Mouse (Mus musculus) spleen, adult 2 months (tissue): ENCODE data around the gene Cmc2. TPM values are rescaled to one million over a fixed set of nuclear protein-coding genes. Genes with fewer than 3 reads are reported as not detected.

Experiments used
- DNase-seq, 2 experiments: peaks; one replicate each; pipeline versions ENCODE4 v3.0.0 to v3.0.0-alpha.2; 2012 to 2021; ENCODE audit warnings: low spot score in 2 of 2, low read depth in 1 of 2
- H3K27ac ChIP-seq: fragments of 200-500 bp; 2 replicates; pipeline ENCODE4 v1.5.1; 2012; ENCODE audit warnings: low read length, inconsistent platforms; ENCODE audit not compliant: insufficient read depth
- H3K27me3 ChIP-seq: fragments of 200-500 bp; 2 replicates; pipeline ENCODE4 v1.6.1; 2012; ENCODE audit warnings: mild to moderate bottlenecking, moderate library complexity, low read length, inconsistent platforms; ENCODE audit not compliant: control insufficient read depth, insufficient read depth
- H3K36me3 ChIP-seq: fragments of 200-500 bp; 2 replicates; pipeline ENCODE4 v1.6.1; 2012; ENCODE audit warnings: mild to moderate bottlenecking, low read length, inconsistent platforms; ENCODE audit not compliant: control insufficient read depth, insufficient read depth
- H3K4me1 ChIP-seq: fragments of 200-500 bp; 2 replicates; pipeline ENCODE4 v1.6.1; 2011; ENCODE audit warnings: inconsistent platforms; ENCODE audit not compliant: control insufficient read depth, insufficient read depth, insufficient read length
- H3K4me3 ChIP-seq: fragments of 200-500 bp; 2 replicates; pipeline ENCODE4 v1.5.1; 2011; ENCODE audit warnings: mild to moderate bottlenecking, inconsistent platforms; ENCODE audit not compliant: insufficient read depth, insufficient read length; ENCODE audit errors: extremely low read depth
- CTCF ChIP-seq: fragments of 200-500 bp; IDR thresholded peaks from 2 replicates; pipeline ENCODE4 v1.5.1; 2011; ENCODE audit warnings: mild to moderate bottlenecking, inconsistent platforms; ENCODE audit not compliant: insufficient read depth, insufficient read length, insufficient replicate concordance; ENCODE audit errors: extremely low read depth
- POLR2A ChIP-seq: fragments of 200-500 bp; IDR thresholded peaks from 2 replicates; pipeline ENCODE4 v1.6.1; 2011; ENCODE audit warnings: low read depth, low read length, inconsistent platforms
- WGBS: fragments of 180-500 bp; shearing (Covaris S2); methylation state at CpG from one replicate; pipeline ENCODE4 v1.1.7; 2018; 5-methylcytosine and 5-hydroxymethylcytosine counted together
- polyA plus RNA-seq: library from polyadenylated mRNA; depleted of rRNA; stranded (reverse); fragments of >200 nt; gene quantifications from 2 replicates; pipeline ENCODE4 v1.2.3, GENCODE M21; 2012; rRNA removed

Cmc2 gene
- polyA plus RNA-seq, 1 experiment, result 3.4 TPM

DNA sequence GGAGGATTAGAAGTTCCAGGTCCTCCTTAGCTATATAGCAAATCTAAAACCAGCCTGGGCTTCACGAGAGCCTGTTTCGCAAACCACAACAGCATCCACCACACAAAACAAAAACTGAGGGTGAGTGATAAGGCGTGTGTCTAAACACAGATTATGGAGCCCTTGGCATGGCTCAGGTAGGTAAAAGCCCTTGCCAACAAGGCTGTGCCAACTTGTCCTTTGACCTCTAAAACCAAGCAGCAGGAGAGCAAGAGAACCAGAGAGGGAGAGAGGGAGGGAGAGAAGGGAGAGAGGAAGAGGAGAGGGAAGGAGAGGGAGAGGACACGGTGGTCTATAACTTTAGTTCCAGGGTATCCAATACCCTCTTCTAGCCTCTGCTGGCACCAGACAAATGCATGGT is 59.1 kb downstream of the Cmc2 start:
- no peak for TF ChIP-seq POLR2A
- peaks cover 5% of the 10 kb centered on the region for H3K27me3 ChIP-seq
- no peak for DNase-seq
- no peak overlapping the region for H3K4me3 ChIP-seq
- no peak overlapping the region for H3K27ac ChIP-seq
- H3K36me3 ChIP-seq, result no peaks in the 10 kb centered on the region
- 86% methylated on average over 4 of the region's 4 CpGs for WGBS
- no peaks in the 10 kb centered on the region for H3K4me1 ChIP-seq

DNA sequence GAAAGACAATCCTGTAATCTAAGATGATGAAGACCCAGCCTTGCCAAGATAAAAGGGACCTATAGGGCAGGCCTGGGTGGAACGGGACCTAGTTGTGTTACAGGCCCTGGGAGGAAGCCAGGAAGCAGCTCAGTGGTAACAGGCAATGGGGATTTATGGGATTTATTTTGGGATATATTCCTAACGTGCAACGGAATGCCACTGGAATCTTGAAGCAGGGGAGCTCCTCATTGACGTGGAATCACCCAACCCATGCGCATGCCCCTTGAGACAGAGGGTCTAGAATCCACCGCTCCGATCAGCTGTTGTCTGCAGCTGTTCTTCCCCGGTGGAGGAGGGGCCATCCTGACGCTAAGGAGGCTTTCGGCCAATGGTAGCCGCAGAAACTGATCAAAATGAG is 69.2 kb downstream of the Cmc2 start:
- Histone ChIP-seq H3K27ac (no peak overlapping the region), H3K36me3 (no peaks in the 10 kb centered on the region), H3K4me1 (no peaks in the 10 kb centered on the region), H3K4me3 (no peak overlapping the region), H3K27me3 (no peaks in the 10 kb centered on the region)
- DNase-seq, result no peak
- TF ChIP-seq POLR2A (no peak), CTCF (no peak)
- 91% methylated on average over 11 of the region's 11 CpGs for WGBS

DNA sequence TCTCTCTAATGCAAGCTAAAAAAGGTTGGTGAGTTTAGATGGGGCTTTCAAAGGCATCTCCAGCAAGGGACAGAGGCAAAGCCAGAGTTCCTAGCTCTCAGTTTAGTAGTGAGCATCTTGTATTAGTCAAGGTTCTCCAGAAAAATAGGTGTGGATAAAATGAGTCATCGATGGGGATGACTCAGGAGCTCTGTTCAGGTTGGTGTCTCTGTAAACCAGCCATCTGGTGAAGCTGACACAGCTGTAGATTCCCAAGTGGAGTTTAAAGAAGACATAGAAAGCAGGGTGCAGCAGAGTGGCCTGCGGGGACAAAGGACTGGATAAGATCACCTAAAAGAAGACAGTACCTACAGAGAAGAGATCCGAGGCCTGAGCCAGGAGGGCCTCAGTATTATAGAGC is 73.2 kb downstream of the Cmc2 start:
- Histone ChIP-seq H3K27ac (no peak overlapping the region), H3K4me3 (no peak overlapping the region), H3K36me3 (no peaks in the 10 kb centered on the region), H3K4me1 (no peaks in the 10 kb centered on the region), H3K27me3 (no peaks in the 10 kb centered on the region)
- WGBS, result 82% methylated on average over 3 of the region's 3 CpGs
- no peak for TF ChIP-seq CTCF
- TF ChIP-seq POLR2A, result no peak
- DNase-seq, result no peak

DNA sequence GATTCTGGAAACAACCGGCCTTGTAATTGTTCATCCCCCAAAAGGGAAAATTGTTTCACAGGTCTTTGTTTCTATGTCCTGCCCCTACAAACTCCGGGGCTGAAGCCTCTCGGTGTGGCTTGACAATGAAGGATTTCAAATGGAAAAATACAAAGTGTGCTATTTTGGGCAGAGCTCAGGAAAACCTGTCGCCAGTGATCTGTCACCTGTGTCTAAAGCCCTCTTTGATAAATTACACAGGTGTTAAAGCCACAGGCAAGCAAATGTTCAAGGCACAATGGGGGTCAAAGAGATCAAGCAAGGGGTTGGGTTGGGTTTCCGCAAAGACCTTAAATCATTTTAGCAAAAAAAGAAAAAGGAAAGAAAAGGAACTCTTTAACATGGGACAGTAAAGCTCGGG is 78.6 kb downstream of the Cmc2 start:
- H3K4me1 ChIP-seq, result no peaks in the 10 kb centered on the region
- H3K36me3 ChIP-seq, result no peaks in the 10 kb centered on the region
- no peak overlapping the region for H3K4me3 ChIP-seq
- 79% methylated on average over 6 of the region's 6 CpGs for WGBS
- no peak for DNase-seq
- TF ChIP-seq CTCF (no peak), POLR2A (no peak)
- H3K27me3 ChIP-seq, result no peaks in the 10 kb centered on the region
- H3K27ac ChIP-seq, result no peak overlapping the region

Other genes with a start within 250 kb of the Cmc2 start
- 4.6 and 5.2 TPM in 2 replicates for gene Cdyl2, start 188.5 kb downstream of the Cmc2 start, polyA plus RNA-seq
- gene Cenpn, start 275 bp upstream of the Cmc2 start, polyA plus RNA-seq, result 2.2 and 3.0 TPM in 2 replicates
- gene Atmin, start 21.9 kb upstream of the Cmc2 start, polyA plus RNA-seq, result 10.2 and 13.0 TPM in 2 replicates
- 0.05 and 0.18 TPM in 2 replicates for gene 1700030J22Rik, start 57.5 kb upstream of the Cmc2 start, polyA plus RNA-seq
- gene Gcsh, start 72.1 kb upstream of the Cmc2 start, polyA plus RNA-seq, result 4.0 and 5.5 TPM in 2 replicates
- gene Pkd1l2, start 161.0 kb upstream of the Cmc2 start, polyA plus RNA-seq, result 0.09 and 0.29 TPM in 2 replicates
- 0.05 and 0.07 TPM in 2 replicates for gene Bco1, start 174.4 kb upstream of the Cmc2 start, polyA plus RNA-seq
- 2.9 and 3.4 TPM in 2 replicates for gene Gan, start 236.7 kb upstream of the Cmc2 start, polyA plus RNA-seq